ENCODE assay signal across 13 mouse cellular contexts in genomic region chr1:138145148-138145547, GRCm38 (mm10).
"Had no signal": no experiment of that assay in that cellular context is flagged by ENCODE, and none has a peak within 500 bp of the region (broad histone marks: within the 10 kb centered on the region; RNA-seq: fewer than 3 reads in every experiment).

No protein-coding gene starts in this region.

- H3K4me3 ChIP-seq: intestine, embryonic 15.5 days; kidney, embryonic 15.5 days; limb, embryonic 13.5 days; liver, embryonic 15.5 days; midbrain, embryonic 15.5 days had no signal

- H3K9ac ChIP-seq: intestine, embryonic 15.5 days; kidney, embryonic 15.5 days; limb, embryonic 13.5 days; liver, embryonic 15.5 days; lung, embryonic 14.5 days; midbrain, embryonic 15.5 days had no signal

- H3K9me3 ChIP-seq: intestine, embryonic 15.5 days; kidney, embryonic 15.5 days; limb, embryonic 13.5 days; liver, embryonic 15.5 days; midbrain, embryonic 15.5 days had no signal

- H3K4me2 ChIP-seq: intestine, embryonic 15.5 days; kidney, embryonic 15.5 days; limb, embryonic 13.5 days; liver, embryonic 11.5 days; liver, embryonic 15.5 days; lung, embryonic 14.5 days; midbrain, embryonic 11.5 days; midbrain, embryonic 15.5 days had no signal

- H3K27me3 ChIP-seq: intestine, embryonic 15.5 days; kidney, embryonic 15.5 days; limb, embryonic 13.5 days; liver, embryonic 15.5 days; midbrain, embryonic 15.5 days had no signal

- H3K36me3 ChIP-seq: intestine, embryonic 15.5 days; kidney, embryonic 15.5 days; limb, embryonic 13.5 days; liver, embryonic 15.5 days; midbrain, embryonic 15.5 days had no signal

- DNase-seq: kidney, adult 18-20 months; kidney, postnatal 14 days; layer of hippocampus, postnatal 36 days; left cerebral cortex, postnatal 4 days; lung, embryonic 14.5 days; right cerebral cortex, postnatal 14 days had no signal

- H3K4me1 ChIP-seq: intestine, embryonic 15.5 days; kidney, embryonic 15.5 days; limb, embryonic 13.5 days; liver, embryonic 15.5 days had no signal

- H3K27ac ChIP-seq: intestine, embryonic 15.5 days; kidney, embryonic 15.5 days; limb, embryonic 13.5 days; liver, embryonic 15.5 days; midbrain, embryonic 15.5 days had no signal

- ATAC-seq: intestine, embryonic 15.5 days; midbrain, embryonic 15.5 days had no signal
